Mouse (Mus musculus) sigmoid colon, adult 10 weeks (tissue): ENCODE measurements around the gene Churc1. TPM values are rescaled to one million over a fixed set of nuclear protein-coding genes. Genes with fewer than 3 reads are reported as not detected.

ENCODE experiments used
- polyA plus RNA-seq: library from polyadenylated mRNA; stranded (reverse); fragments of 350-450 nt; fragmentation: Illumina TruSeq; extraction: RNeasy Lipid Tissue Mini Kit (QIAGEN cat#74804); gene quantifications from one replicate; pipeline ENCODE4 v1.2.3, GENCODE M21; 2014; ENCODE audit warnings: low read depth, low replicate concordance

Gene Churc1
- polyA plus RNA-seq, result 70.9 TPM

DNA sequence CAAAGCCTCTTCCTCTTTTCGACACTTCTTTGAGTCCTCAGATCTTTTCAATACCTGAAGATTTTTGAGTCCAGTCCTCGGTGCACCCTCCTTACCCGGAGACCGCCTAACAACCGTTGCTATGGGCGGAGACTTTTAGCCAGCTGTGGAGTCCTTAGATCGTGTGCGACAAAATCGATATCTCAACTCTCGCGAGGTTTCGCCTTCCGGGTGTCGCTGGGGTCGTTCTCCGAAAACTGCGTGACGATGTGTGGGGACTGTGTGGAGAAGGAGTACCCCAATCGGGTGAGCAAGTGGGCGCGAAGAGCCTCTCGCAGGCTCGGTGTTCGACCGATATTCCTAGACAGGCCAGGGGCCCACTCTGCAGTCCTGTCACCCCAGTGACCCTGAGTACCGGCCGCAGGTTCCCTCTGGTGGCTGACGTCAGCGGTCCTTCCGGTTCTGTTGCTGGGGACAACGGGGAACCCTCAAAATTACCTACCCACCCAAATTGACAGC, at the start of gene Churc1, which contains the start of gene Fntb:
Churc1 (plus strand) TSS at position 185 of the 498 bp plus-strand sequence.
Fntb (plus strand) TSS at position 236 of the 498 bp plus-strand sequence.

DNA sequence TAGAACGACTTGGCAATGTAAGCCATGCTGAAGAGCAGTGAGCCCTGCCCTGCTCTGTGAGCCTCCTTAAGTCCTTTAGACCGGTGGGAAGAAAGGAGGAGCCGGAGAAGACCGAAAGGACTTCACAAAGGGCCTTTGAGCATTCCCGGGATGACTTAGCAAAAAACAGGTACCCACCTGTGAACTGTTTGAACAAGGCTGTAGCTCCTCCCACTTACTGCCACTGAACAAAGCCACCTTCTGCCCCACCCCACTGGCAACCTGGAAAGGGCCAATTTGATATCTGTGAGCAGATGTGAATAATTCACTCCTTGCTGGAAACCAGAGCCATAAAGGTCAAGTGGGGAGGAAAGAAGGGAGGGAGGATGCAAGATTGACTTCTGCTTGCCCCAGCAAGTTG, 30.0 kb downstream of the Churc1 start, which contains the start of gene Gpx2:
Gpx2 (minus strand) TSS at position 205 of the 400 bp plus-strand sequence.

DNA sequence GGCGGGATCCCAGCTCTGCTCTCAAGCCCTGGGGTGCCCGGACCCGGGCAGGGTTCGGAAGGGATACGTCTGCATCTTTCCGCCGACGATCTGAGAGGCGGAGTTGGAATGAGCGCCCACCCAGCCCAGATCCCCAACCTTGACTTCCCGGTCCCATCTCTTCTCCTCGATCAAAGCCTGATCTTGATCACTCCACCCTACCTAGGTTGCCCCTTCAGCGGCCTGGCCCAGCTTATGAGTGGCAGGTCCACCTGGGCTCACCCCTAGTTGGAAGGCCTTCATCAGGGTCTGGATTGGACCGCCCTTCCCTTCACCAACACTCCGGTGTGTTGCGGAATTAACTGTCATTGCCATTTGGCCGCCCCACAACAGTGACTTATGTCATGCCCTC, 57.3 kb downstream of the Churc1 start, which contains the start of gene Rab15:
Rab15 (minus strand) TSS at position 258 of the 391 bp plus-strand sequence.

Other genes starting within 250 kb of the Churc1 start
- 13.9 TPM for gene Plekhg3, start 234.6 kb upstream of the Churc1 start, polyA plus RNA-seq
- 0.09 TPM for gene Sptb, start 55.0 kb upstream of the Churc1 start, polyA plus RNA-seq
- 1.8 TPM for gene Fntb, start 51 bp downstream of the Churc1 start, polyA plus RNA-seq
- 11.0 TPM for gene Gpx2, start 30.0 kb downstream of the Churc1 start, polyA plus RNA-seq
- 38.2 TPM for gene Rab15, start 57.4 kb downstream of the Churc1 start, polyA plus RNA-seq
- 326 TPM for gene Max, start 196.7 kb downstream of the Churc1 start, polyA plus RNA-seq